Mouse (Mus musculus): ENCODE measurements around the gene Hoxa4. TPM values are rescaled to one million over a fixed set of nuclear protein-coding genes. Genes with fewer than 3 reads are reported as not detected.

Hoxa4 gene
- polyA plus RNA-seq, 1 experiment from 2014 or later, result not detected

GRCm38 (mm10) chr6:52171938-52172337, 19.6 kb downstream of the Hoxa4 start:
- Histone ChIP-seq H3K4me3 (ENCODE audit: low read depth, low read length) (no peak overlapping the region), H3K27ac (ENCODE audit: low read length) (no peak overlapping the region), H3K36me3 (ENCODE audit: control insufficient read depth, insufficient read depth, low read length) (no peaks in the 10 kb centered on the region), H3K9ac (ENCODE audit: low read depth, low read length) (no peak overlapping the region), H3K9me3 (replicated peaks; ENCODE audit: control insufficient read depth, low read length, poor library complexity, severe bottlenecking) (no peaks in the 10 kb centered on the region), H3K27me3 (ENCODE audit: control insufficient read depth, insufficient read depth, low read depth, low read length) (peaks cover 72% of the 10 kb centered on the region), H3K4me2 (ENCODE audit: low read length) (no peak overlapping the region), H3K4me1 (ENCODE audit: control insufficient read depth, insufficient read depth, low read length) (peaks cover 5% of the 10 kb centered on the region)
- ATAC-seq, result no peak
- 2% methylated on average over 7 of the region's 7 CpGs for WGBS

- peaks cover 5% of the 10 kb centered on the region for H3K4me1 ChIP-seq (ENCODE audit: control insufficient read depth, insufficient read depth, low read length)
- H3K9ac ChIP-seq (ENCODE audit: low read depth, low read length), result no peak overlapping the region
- H3K27ac ChIP-seq (ENCODE audit: low read length), result no peak overlapping the region
- 7% methylated on average over 4 of the region's 4 CpGs for WGBS
- H3K27me3 ChIP-seq (ENCODE audit: control insufficient read depth, insufficient read depth, low read depth, low read length), result peaks cover 74% of the 10 kb centered on the region
- H3K9me3 ChIP-seq (replicated peaks; ENCODE audit: control insufficient read depth, low read length, poor library complexity, severe bottlenecking), result no peaks in the 10 kb centered on the region
- no peaks in the 10 kb centered on the region for H3K36me3 ChIP-seq (ENCODE audit: control insufficient read depth, insufficient read depth, low read length)
- no peak overlapping the region for H3K4me3 ChIP-seq (ENCODE audit: low read depth, low read length)
- H3K4me2 ChIP-seq (ENCODE audit: low read length), result no peak overlapping the region
- no peak for ATAC-seq
Measured at GRCm38 (mm10) chr6:52171331-52171730, 20.2 kb downstream of the Hoxa4 start.

- no peak overlapping the region for H3K4me3 ChIP-seq (ENCODE audit: low read depth, low read length)
- no peak overlapping the region for H3K4me2 ChIP-seq (ENCODE audit: low read length)
- no peak for ATAC-seq
- H3K9me3 ChIP-seq (replicated peaks; ENCODE audit: control insufficient read depth, low read length, poor library complexity, severe bottlenecking), result no peaks in the 10 kb centered on the region
- H3K27ac ChIP-seq (ENCODE audit: low read length), result no peak overlapping the region
- H3K4me1 ChIP-seq (ENCODE audit: control insufficient read depth, insufficient read depth, low read length), result peaks cover 5% of the 10 kb centered on the region
- H3K9ac ChIP-seq (ENCODE audit: low read depth, low read length), result no peak overlapping the region
- H3K27me3 ChIP-seq (ENCODE audit: control insufficient read depth, insufficient read depth, low read depth, low read length), result peaks cover 71% of the 10 kb centered on the region
- 6% methylated on average over 5 of the region's 5 CpGs for whole genome bisulfite sequencing
- H3K36me3 ChIP-seq (ENCODE audit: control insufficient read depth, insufficient read depth, low read length), result no peaks in the 10 kb centered on the region
Measured at GRCm38 (mm10) chr6:52170898-52171223, 20.7 kb downstream of the Hoxa4 start.

- H3K4me3 ChIP-seq (ENCODE audit: low read depth, low read length), result no peak overlapping the region
- H3K9ac ChIP-seq (ENCODE audit: low read depth, low read length), result no peak overlapping the region
- H3K4me2 ChIP-seq (ENCODE audit: low read length), result no peak overlapping the region
- no peaks in the 10 kb centered on the region for H3K36me3 ChIP-seq (ENCODE audit: control insufficient read depth, insufficient read depth, low read length)
- peaks cover 74% of the 10 kb centered on the region for H3K27me3 ChIP-seq (ENCODE audit: control insufficient read depth, insufficient read depth, low read depth, low read length)
- WGBS, result under 1% methylated on average over 40 of the region's 40 CpGs
- peaks cover 3% of the 10 kb centered on the region; the same call in 1 of the 2 replicates for H3K4me1 ChIP-seq (ENCODE audit: control insufficient read depth, insufficient read depth, low read length)
- H3K9me3 ChIP-seq (replicated peaks; ENCODE audit: control insufficient read depth, low read length, poor library complexity, severe bottlenecking), result no peaks in the 10 kb centered on the region
- H3K27ac ChIP-seq (ENCODE audit: low read length), result no peak overlapping the region
- ATAC-seq, result no peak
Measured at GRCm38 (mm10) chr6:52170166-52170897, 21.2 kb downstream of the Hoxa4 start.

- peaks cover 71% of the 10 kb centered on the region for H3K27me3 ChIP-seq (ENCODE audit: control insufficient read depth, insufficient read depth, low read depth, low read length)
- ATAC-seq, result no peak
- H3K36me3 ChIP-seq (ENCODE audit: control insufficient read depth, insufficient read depth, low read length), result no peaks in the 10 kb centered on the region
- 5% methylated on average over 16 of the region's 16 CpGs for WGBS
- no peak overlapping the region for H3K4me2 ChIP-seq (ENCODE audit: low read length)
- H3K4me1 ChIP-seq (ENCODE audit: control insufficient read depth, insufficient read depth, low read length), result peaks cover 3% of the 10 kb centered on the region; the same call in 1 of the 2 replicates
- H3K27ac ChIP-seq (ENCODE audit: low read length), result no peak overlapping the region
- H3K9ac ChIP-seq (ENCODE audit: low read depth, low read length), result no peak overlapping the region
- no peaks in the 10 kb centered on the region for H3K9me3 ChIP-seq (replicated peaks; ENCODE audit: control insufficient read depth, low read length, poor library complexity, severe bottlenecking)
- H3K4me3 ChIP-seq (ENCODE audit: low read depth, low read length), result no peak overlapping the region
Measured at GRCm38 (mm10) chr6:52169499-52170165, 21.9 kb downstream of the Hoxa4 start.

- no peak overlapping the region for H3K4me3 ChIP-seq (ENCODE audit: low read depth, low read length)
Measured at GRCm38 (mm10) chr6:52168191-52169055, 23.1 kb downstream of the Hoxa4 start.

GRCm38 (mm10) chr6:52167736-52168161, 23.8 kb downstream of the Hoxa4 start:
- Histone ChIP-seq H3K4me3 (ENCODE audit: low read depth, low read length) (no peak overlapping the region), H3K27ac (ENCODE audit: low read length) (no peak overlapping the region), H3K4me2 (ENCODE audit: low read length) (no peak overlapping the region), H3K4me1 (ENCODE audit: control insufficient read depth, insufficient read depth, low read length) (peaks cover 3% of the 10 kb centered on the region; the same call in 1 of the 2 replicates), H3K27me3 (ENCODE audit: control insufficient read depth, insufficient read depth, low read depth, low read length) (peaks cover 74% of the 10 kb centered on the region), H3K9me3 (replicated peaks; ENCODE audit: control insufficient read depth, low read length, poor library complexity, severe bottlenecking) (no peaks in the 10 kb centered on the region), H3K9ac (ENCODE audit: low read depth, low read length) (no peak overlapping the region), H3K36me3 (ENCODE audit: control insufficient read depth, insufficient read depth, low read length) (no peaks in the 10 kb centered on the region)
- under 1% methylated on average over 14 of the region's 14 CpGs for WGBS
- ATAC-seq, result no peak

More at GRCm38 (mm10) chr6:52168191-52169055, 23.1 kb downstream of the Hoxa4 start:
- Histone ChIP-seq H3K27me3 (ENCODE audit: control insufficient read depth, insufficient read depth, low read depth, low read length) (peaks cover 74% of the 10 kb centered on the region), H3K9me3 (replicated peaks; ENCODE audit: control insufficient read depth, low read length, poor library complexity, severe bottlenecking) (no peaks in the 10 kb centered on the region), H3K9ac (ENCODE audit: low read depth, low read length) (no peak overlapping the region), H3K4me1 (ENCODE audit: control insufficient read depth, insufficient read depth, low read length) (peaks cover 3% of the 10 kb centered on the region; the same call in 1 of the 2 replicates), H3K36me3 (ENCODE audit: control insufficient read depth, insufficient read depth, low read length) (no peaks in the 10 kb centered on the region), H3K27ac (ENCODE audit: low read length) (no peak overlapping the region), H3K4me2 (ENCODE audit: low read length) (no peak overlapping the region)
- no peak for ATAC-seq
- under 1% methylated on average over 42 of the region's 42 CpGs for WGBS

- no peak overlapping the region for H3K4me3 ChIP-seq (ENCODE audit: low read depth, low read length)
- peaks cover 71% of the 10 kb centered on the region for H3K27me3 ChIP-seq (ENCODE audit: control insufficient read depth, insufficient read depth, low read depth, low read length)
- H3K4me2 ChIP-seq (ENCODE audit: low read length), result no peak overlapping the region
- ATAC-seq, result no peak
- H3K4me1 ChIP-seq (ENCODE audit: control insufficient read depth, insufficient read depth, low read length), result no peaks in the 10 kb centered on the region
- H3K9me3 ChIP-seq (replicated peaks; ENCODE audit: control insufficient read depth, low read length, poor library complexity, severe bottlenecking), result no peaks in the 10 kb centered on the region
- 5% methylated on average over 1 of the region's 1 CpGs for WGBS
- no peak overlapping the region for H3K27ac ChIP-seq (ENCODE audit: low read length)
- H3K36me3 ChIP-seq (ENCODE audit: control insufficient read depth, insufficient read depth, low read length), result no peaks in the 10 kb centered on the region
- H3K9ac ChIP-seq (ENCODE audit: low read depth, low read length), result no peak overlapping the region
Measured at GRCm38 (mm10) chr6:52167176-52167575, 24.4 kb downstream of the Hoxa4 start.

Measured in midbrain, embryonic 16.5 days (tissue).